31 mouse cellular contexts compared by ENCODE assay signal in the genomic region with DNA sequence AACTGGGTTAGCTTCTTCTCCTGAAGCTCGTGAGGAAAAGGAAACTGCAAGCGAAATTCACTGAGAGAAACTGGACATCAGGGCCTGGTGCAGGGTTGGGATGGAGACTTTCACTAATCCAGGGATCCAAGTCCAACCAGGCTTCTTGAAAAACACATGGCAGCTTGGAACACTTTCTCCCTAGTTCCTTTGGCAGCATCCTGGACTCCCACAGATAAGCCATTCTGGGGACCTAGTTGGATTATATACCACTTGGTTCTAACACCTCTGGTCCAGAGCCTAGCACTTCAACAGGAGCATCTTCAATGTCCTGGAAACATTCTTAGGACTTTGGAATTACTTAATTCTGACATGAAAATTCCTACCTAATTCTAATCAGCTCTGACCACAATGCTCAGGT.
"Had no signal": no experiment of that assay in that cellular context is flagged by ENCODE, and none has a peak within 500 bp of the region (broad histone marks: within the 10 kb centered on the region; RNA-seq: fewer than 3 reads in every experiment).

No protein-coding gene starts in this region.

- ATAC-seq: liver, embryonic 12.5 days; liver, postnatal 0 days; lung, postnatal 0 days; midbrain, embryonic 13.5 days; midbrain, embryonic 15.5 days; midbrain, embryonic 16.5 days had no signal

- DNase-seq: left cerebral cortex, postnatal 4 days; liver; liver, embryonic 13.5 days; liver, postnatal 0 days; lung, adult 18-20 months; lung, adult 2 months; lung, embryonic 14.5 days; lung, postnatal 10 days; lung, postnatal 14 days; lung, postnatal 36 days; lung, postnatal 4 days; midbrain, embryonic 14.5 days had no signal

- H3K4me3 ChIP-seq: limb, embryonic 10.5 days; limb, embryonic 12.5 days; limb, embryonic 13.5 days; limb, embryonic 15.5 days; liver, embryonic 12.5 days; liver, embryonic 13.5 days; liver, embryonic 15.5 days; lung, embryonic 15.5 days; megakaryocyte, embryonic 14.5 days; midbrain, embryonic 10.5 days; midbrain, embryonic 12.5 days; midbrain, embryonic 13.5 days; midbrain, embryonic 15.5 days; myocyte; neural tube, embryonic 12.5 days; neural tube, embryonic 13.5 days had no signal

- H3K27ac ChIP-seq: limb, embryonic 10.5 days; limb, embryonic 12.5 days; limb, embryonic 13.5 days; limb, embryonic 15.5 days; liver, embryonic 12.5 days; liver, embryonic 13.5 days; liver, embryonic 14.5 days; liver, embryonic 15.5 days; lung, embryonic 15.5 days; macrophage; midbrain, embryonic 10.5 days; midbrain, embryonic 12.5 days; midbrain, embryonic 13.5 days; midbrain, embryonic 15.5 days; neural tube, embryonic 12.5 days; neural tube, embryonic 13.5 days had no signal
